Mouse (Mus musculus) megakaryocyte, embryonic 14.5 days (primary cell): Measurements from ENCODE around the gene Commd1.

ENCODE experiments used
- FLI1 ChIP-seq: IDR thresholded peaks from 2 replicates; pipeline ENCODE4 v1.6.1; 2012; ENCODE audit warnings: low read length, inconsistent platforms, mixed read lengths
- GATA1 ChIP-seq: IDR thresholded peaks from 3 replicates; pipeline ENCODE4 v1.6.1; 2012; ENCODE audit warnings: mixed read lengths, low read length, inconsistent platforms, borderline replicate concordance

GRCm38 (mm10) chr11:22936446-22937125 lies 45.6 kb downstream of the Commd1 start:
- TF ChIP-seq GATA1 (no peak), FLI1 (no peak)
